Mouse (Mus musculus) thymus, postnatal 4 days (tissue): ENCODE data around the gene Edem2.
"Not testable (repeated sequence)": the region's sequence is repeated elsewhere in the genome, so short reads cannot be mapped to it uniquely, and the experiment has no call there.

Experiments used
- DNase-seq: peaks from one replicate; pipeline ENCODE4 v3.0.0; 2021

The Edem2 gene

DNA sequence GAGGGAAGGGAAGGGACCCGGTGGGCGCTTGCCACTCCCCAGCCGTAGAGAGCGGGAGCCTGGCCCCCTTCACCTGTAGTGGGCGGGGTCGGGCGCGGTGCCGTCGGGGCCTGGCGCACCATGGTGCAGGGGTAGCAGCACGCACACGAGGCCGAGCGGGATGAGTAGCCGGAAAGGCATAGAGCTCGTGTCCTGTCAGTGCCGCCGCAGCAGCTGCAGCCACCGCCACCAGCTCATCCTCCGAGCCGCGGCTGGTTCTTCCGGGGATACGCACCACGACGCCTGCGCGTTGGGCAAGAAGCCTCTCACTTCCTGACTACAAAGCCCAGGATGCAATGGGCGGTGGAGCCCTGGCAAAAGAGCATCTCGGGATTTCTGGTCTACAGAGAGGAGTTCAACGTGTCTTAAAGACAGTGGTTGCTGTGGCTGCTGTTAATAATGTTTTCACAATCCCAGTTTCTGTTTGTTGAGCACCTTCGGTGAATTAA is at the start of gene Edem2:
Edem2 (minus strand) TSS at position 318 of the 488 bp plus-strand sequence.
- DNase-seq = peak; percentile 95

GRCm38 (mm10) chr2:155779066-155779465 is 49.8 kb upstream of the Edem2 start:
- DNase-seq = no peak

DNA sequence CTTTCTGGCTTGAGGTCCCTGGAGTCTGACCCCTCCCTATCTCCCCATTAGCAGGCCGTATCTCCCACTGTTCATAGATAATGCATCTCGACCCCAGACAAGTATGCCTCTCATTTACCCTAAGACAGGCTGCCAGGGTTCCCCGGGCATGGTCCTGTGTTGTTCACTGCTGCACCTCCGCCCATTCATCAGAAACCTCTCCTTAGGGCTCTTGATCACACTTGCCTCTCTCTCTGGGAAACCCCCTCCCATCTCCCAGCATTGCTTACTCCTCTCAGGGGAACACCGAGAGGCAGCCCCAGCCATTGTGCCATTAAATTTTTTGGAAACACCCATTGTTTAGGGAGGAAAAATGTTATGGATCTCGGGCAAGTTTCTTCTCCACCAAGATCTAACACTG is 48.7 kb upstream of the Edem2 start:
- DNase-seq = no peak

GRCm38 (mm10) chr2:155777688-155777985 is 48.4 kb upstream of the Edem2 start:
- no peak for DNase-seq

DNA sequence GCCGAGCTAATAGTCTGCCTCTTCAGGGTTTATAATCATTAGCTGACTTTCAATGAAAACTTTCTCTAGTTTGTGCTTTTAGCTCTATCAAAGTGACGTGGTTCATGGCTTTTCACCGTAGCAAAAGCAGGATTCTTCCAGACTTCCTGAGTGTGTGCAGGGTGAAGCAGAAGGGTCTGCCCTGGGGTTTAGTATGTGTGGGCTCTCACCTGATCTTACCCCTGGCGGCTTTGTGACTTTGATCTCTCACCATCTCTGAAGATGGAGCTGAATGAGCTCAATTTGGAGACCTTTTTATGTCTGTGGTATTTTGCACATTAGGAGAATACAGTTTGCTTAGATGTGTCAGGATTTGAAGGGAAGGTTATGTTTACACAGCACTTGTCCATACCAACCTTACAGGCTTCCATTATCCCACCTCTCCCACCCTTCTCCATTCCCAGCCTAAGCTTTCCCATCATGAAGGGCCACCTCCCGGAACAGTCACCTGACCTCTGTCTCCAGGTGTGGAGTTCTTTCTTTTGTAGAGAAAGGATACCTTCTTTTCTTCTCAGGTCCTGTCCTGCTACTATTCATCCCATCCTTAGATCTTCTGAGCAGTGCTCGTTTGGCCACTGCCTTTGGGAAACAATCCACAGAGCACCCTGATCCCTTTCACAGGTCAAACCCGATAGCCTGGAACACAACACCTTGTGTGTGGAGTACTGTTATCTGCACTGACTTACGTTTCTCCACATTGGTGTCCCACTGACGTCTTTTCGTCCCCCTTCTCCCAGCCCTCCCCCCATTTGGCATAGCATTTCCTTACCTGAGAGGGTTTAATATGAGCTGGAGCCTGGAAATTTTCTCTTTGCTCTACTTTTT is 47.8 kb upstream of the Edem2 start:
- no peak for DNase-seq

DNA sequence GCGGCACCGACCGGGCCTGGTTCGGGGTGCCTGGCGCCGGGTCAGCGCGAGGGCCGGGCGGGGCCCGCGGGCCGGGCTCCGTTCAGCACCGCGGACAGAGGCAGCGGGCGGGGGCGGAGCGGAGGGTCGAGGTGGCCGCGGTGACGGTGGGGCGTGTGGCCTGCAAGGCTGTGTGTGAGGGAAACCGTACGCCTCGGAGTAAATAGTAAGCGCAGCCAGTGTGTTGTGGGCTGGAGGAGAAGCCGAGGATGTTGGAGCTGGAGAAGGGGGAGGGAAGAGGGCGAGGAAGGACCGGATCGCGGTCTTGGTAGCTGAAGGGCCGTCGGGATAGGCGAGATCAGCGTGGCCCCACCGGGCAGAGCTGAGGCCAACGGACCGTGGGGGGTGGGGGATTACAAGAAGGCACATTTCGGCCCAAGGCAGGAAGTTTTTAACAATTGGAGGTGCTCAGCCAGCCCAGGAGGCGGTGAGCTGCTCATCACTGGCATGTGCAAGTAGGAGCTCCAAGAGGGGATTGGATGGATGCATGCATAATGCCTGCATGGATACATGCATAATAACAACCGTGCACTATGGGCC is 46.5 kb upstream of the Edem2 start:
- peak; percentile 72 for DNase-seq

DNA sequence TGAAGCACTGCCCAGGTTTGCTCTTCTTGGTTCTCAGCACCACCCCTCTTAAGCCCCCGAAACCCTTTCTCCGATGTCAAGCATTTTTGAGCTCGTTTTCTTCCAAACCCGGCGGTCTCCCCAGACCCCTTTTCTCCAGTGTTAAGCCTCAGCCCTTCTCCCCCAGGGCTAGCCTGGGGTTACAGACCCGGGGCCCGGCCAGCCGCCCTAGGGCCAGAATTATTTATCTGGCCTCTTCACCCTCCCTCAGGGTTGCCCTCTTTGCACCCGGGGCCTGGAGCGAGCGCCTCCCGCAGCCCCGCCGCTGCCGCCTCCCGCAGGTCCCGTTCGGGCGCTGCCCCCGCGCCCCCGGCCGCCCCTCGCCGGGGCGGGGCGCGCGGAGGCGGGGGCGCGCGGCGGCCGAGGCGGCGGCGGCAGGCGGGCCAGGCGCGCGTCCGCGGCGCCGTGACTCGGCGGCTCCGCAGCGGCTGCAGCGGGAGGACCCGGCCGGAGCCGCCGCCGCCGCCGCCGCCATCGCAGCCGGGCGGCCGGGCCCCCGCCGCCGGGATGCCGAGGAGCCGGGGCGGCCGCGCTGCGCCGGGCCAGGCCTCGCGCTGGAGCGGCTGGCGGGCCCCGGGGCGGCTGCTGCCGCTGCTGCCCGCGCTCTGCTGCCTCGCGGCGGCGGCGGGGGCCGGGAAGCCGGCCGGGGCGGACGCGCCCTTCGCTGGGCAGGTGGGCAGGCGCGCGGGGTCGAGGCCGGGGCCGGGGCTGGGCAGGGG is 45.8 kb upstream of the Edem2 start, which contains the start of gene Mmp24:
Mmp24 (plus strand) TSS at position 416 of the 758 bp plus-strand sequence.
- DNase-seq = no peak

GRCm38 (mm10) chr2:155774261-155774926 is 45.1 kb upstream of the Edem2 start:
- no peak for DNase-seq

- no peak for DNase-seq
Measured at GRCm38 (mm10) chr2:155773664-155774063, 44.4 kb upstream of the Edem2 start.

DNA sequence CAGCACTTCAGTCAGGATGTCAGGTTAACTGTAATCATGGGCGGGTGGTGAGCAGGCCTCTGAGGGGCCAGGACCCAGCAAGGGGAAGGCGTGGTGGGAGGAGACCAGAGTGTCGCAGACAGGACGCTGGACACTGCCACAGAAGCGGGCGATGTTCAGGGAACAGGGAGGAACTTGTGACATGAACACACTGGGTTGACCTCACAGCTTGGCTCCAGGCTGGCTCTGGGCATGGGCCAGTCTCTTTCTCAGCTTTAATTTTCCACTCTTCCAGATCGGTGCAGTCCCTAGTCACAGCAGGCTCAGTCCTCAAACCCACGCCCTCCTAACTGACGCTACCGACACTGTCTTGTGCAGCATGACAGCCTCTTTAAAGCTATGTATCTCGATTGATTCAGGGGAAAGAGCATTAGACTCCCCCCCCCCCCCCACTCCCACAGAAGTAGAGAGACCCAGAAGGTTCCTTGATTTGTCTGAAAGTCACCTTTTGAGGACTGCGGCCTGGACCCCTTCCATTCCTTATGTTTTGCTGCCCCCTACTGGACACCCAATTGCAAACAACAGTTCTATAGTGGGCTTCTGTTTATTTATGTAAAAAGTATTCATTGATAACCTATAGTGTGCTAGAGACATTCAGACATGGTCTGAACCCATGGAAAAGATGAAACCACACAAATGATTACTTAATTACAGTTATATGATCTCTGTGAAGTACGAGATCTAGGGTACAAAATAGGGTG is 35.6 kb upstream of the Edem2 start:
- peak; percentile 87 for DNase-seq

DNA sequence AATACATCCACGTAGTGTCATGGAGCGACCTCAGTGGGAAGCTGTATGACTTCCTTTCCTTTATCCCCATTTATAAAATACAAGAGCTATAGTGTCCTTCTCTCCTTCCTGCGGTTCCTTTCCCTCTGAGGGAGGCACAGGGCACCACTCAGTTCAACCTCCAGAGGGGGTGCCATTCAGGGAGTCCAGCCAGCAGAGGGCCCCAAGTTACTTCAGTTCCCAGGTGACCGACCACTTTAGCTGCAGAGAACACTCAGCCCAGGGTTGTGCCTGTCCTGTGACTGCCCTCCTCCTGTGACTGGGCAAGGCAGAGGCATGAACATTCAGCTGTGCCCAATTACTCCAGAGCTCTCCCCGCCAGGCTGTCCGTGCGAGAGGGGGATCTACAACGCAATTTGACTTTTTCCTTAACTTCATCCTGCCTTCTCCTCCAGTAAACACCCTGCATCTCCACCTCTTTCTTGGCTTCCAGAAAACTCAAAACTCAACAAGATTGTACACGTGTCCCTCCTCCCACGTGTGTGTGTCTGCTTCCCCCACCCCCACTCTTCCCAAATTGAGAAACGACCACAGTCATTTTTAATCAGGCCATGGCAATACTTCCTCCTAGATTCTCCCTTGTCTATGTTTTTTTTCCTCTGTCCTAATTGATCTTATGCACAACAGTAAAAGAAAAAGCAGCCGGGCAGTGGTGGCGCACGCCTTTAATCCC is 27.7 kb upstream of the Edem2 start:
- DNase-seq = peak; percentile 25

- peak; percentile 87 for DNase-seq
Measured at GRCm38 (mm10) chr2:155755746-155756145, 26.5 kb upstream of the Edem2 start.

DNA sequence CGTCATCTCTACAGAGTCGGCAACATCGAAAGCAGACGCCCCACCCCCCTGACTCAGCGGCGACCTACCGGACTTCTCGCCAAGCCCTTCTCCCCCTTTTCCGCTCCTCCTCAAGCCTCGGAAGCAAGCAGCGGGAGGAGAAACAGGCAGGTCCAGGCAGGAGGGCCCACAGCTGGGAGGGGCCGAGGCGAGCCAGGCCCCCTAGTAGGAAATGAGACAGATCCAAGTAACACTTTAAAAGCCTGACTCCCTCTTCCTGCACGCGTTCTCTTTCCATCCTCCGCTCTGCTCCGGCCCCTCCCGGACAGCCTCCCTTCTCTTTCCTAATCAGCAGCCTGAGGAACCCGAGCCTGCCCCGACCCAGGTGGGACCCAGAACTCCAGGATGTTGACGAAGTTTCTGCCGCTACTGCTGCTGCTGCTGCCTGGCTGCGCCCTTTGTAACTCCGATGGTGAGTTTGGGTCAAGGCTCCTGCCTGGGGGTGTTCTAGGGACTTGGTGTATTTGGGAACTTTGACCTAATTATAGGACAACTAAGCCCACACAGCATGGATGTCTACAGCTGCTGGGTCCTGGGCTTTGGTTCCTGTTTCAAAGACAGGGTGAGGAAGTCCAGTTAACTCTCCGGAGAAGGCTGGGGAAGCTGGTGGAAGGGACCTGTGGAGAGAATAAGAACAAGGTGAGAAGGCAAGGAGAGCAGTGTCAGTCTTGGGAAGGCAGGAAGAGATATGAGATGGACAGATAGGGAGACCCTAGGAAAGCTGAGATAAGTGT is 21.9 kb upstream of the Edem2 start, which contains the start of gene Procr:
Procr (plus strand) TSS at position 104 of the 773 bp plus-strand sequence.
- DNase-seq = peak; percentile 17

DNA sequence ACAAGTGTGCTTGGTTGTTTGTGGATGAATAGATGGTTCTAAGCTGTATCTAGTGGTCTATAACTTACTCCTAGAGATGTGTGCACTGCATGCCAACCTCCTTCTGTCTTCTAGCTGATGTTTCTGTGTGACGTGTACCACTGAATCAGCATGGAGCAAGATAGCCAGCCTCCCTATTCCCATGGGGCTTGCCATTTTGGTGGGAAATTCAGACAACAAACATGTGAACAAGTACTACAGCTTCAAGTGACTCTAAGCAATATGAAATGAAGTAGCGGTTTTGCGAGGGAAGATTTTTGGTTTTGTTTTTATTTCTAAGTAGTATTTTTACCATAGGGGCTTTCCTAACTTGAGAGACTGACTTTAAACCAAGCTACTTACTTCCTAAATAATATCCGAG is 20.1 kb upstream of the Edem2 start:
- DNase-seq = no peak

GRCm38 (mm10) chr2:155745487-155745886 is 16.2 kb upstream of the Edem2 start:
- no peak for DNase-seq

- DNase-seq = no peak
Measured at GRCm38 (mm10) chr2:155743351-155743750, 14.1 kb upstream of the Edem2 start.

- DNase-seq = no peak
Measured at GRCm38 (mm10) chr2:155742931-155743337, 13.7 kb upstream of the Edem2 start.

- no peak for DNase-seq
Measured at GRCm38 (mm10) chr2:155742211-155742610, 12.9 kb upstream of the Edem2 start.

GRCm38 (mm10) chr2:155737803-155738202 is 8.5 kb upstream of the Edem2 start:
- DNase-seq = no peak

DNA sequence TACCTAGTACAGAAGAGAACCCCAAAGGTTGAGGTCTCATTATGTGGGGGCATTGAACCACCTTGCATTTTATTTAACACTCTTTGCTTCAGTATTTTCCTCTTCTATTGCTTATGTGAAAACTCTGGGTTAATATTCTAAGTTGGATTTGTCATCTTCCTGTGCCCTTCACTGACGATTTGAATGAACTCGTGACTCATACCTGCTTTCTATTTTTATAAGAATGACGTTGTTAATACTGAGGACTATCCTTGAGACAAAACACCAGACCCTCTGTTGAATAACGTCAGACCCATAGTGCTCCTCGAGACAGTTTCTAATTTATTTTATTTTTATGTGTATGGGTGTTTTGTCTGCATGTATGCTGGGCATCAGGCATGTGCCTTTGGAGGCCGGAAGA is 7.7 kb upstream of the Edem2 start:
- no peak for DNase-seq

- not testable (repeated sequence) for DNase-seq
Measured at GRCm38 (mm10) chr2:155735766-155736165, 6.5 kb upstream of the Edem2 start, which contains the start of gene Gm17581. TSS of gene Gm17581 (minus strand) at chr2:155735866.
